Mouse (Mus musculus) layer of hippocampus, adult 2 months (tissue): ENCODE measurements around the gene Pop5. TPM values are rescaled to one million over a fixed set of nuclear protein-coding genes. Genes with fewer than 3 reads are reported as not detected.

Experiments used
- DNase-seq, 2 experiments: peaks; one replicate each; pipeline ENCODE4 v3.0.0; 2022; ENCODE audit warnings: low spot score in 2 of 2
- H3K27ac ChIP-seq: fragments of 200-600 bp; 2 replicates; pipeline ENCODE4 v1.8.1; 2022
- H3K4me3 ChIP-seq: fragments of 200-600 bp; 2 replicates; pipeline ENCODE4 v1.8.1; 2022; ENCODE audit warnings: mild to moderate bottlenecking
- CTCF ChIP-seq: fragments of 200-600 bp; conservative IDR thresholded peaks from 2 replicates; pipeline ENCODE4 v1.8.1; 2022; ENCODE audit warnings: antibody characterized with exemption, mild to moderate bottlenecking, moderate library complexity
- total RNA-seq, 2 experiments: library from RNA; stranded (reverse); gene quantifications; 2 replicates each; pipeline ENCODE4 v1.2.3; 2021

Gene Pop5
- total RNA-seq, 2 experiments from 2014 or later, result 103 to 104 TPM

DNA sequence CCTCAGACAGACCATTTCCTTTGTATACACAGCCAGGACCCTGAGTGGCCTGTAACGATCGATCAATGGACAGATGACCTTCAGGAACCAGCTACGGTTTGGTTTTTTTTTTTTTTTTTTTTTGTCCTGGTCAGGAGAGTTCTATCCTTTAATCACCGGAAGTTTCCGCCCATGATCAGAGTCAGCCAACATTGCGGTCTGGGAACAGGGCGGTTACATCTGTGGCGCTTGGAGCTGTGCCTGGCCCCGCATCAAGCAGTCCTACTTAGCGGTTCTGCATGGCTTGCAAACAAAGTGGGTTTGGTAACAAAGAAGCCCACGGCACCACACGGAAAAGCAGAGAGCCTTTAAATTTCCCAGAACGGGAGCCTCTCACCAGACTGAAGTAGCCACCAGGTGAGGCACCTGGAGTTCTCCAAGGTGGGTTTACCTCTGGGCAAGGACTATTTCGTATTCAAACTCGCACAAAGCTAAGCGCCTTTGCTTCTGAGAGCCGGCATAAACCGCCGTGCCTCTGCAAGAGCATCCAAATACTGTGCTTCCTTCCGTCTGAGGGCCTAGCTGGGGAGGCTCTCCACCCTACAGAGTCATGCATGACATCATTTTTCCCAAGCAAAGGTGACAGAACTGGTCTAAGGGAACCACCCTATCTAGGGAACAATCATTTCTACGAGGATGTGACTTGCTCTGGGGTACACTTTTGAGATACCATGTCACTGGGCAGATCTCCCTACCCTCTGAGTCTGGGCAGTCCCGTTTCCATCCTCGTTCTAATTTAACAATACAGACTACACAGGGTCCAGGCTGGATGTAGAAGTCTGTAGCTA, 31.7 kb upstream of the Pop5 start:
- Histone ChIP-seq H3K27ac (peak overlapping the region; percentile 66), H3K4me3 (peak overlapping the region; percentile 22; the same call in 1 of the 2 replicates)
- DNase-seq, result no peak
- TF ChIP-seq CTCF, result no peak

DNA sequence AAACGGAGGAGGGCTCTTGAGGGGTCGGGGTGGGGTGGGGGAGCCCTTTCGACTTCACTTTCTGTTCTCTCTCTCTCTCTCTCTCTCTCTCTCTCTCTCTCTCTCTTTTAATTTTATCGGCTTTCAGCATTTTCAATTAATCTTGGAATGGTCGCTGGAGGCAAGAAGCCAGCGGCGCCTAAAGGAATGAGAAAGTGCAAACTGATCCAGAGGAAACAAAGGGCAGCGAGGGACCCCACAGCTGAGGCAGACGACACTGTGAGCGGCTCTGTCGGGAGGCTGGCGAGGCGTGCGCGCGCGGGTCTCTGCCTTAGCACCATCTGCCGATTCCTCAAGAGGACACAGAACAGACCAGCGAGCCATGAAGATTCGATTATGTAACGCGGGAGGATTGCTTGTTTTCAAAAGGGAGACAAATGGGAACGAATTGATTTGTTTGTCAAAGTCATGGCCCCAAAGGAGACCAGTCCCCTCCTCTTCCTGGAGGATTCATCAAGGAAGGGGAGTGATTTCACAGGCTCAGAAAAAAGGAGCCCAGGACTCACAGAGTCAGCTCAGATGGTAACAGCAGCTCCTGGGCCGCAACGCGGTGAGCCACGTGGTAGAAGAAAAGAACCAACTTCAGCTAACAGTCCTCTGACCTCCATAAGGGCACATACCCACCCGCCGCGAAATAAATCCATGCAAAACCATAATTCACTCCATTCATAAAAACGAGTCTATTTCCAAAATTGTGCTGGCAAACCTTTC, 30.9 kb upstream of the Pop5 start:
- peak in 1 of 2 experiments; percentile 51 for DNase-seq
- TF ChIP-seq CTCF, result no peak
- H3K4me3 ChIP-seq, result peak overlapping the region; percentile 41
- H3K27ac ChIP-seq, result peak overlapping the region; percentile 66

DNA sequence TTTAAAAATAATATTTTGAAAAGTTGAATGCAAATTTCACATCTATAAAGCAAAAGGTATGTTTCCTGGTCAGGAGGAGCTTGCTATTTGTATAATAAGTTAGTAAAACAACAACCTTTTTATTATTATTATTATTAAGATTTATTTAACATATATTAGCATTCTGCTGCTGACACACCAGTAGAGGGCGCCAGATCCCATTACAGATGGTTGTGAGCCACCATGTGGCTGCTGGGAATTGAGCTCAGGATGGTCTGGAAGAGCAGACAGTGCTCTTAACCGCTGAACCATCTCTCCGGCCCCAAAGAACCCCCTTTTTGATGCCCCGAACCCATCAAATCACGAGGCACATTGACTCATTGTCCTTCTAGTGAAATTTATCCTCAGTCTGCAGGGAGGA, 28.4 kb upstream of the Pop5 start:
- peak; percentile 69 for TF ChIP-seq CTCF
- DNase-seq, result no peak
- no peak overlapping the region for H3K4me3 ChIP-seq
- peak overlapping the region; percentile 73 for H3K27ac ChIP-seq

DNA sequence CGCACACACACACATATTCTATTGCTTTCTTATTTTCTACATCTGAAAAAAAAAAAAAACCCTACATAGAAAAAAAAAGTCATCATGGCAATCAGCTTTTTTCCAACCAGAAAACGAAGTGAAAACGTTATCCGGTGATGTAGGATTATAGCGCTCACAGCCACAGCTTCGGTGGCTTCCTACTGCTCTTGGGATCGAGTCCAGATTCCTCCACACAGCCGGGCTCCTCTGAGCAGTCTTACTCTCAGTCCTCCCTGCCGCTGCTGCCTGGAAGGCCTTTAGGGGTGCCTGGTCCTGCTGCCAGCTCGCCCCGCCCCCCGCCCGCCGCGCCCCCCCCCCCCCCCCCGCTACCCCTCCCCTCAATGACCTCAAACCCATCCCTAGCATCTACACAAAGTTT, 27.7 kb upstream of the Pop5 start:
- Histone ChIP-seq H3K27ac (peak overlapping the region; percentile 73; the same call in 1 of the 2 replicates), H3K4me3 (no peak overlapping the region)
- DNase-seq, result no peak
- no peak for TF ChIP-seq CTCF

DNA sequence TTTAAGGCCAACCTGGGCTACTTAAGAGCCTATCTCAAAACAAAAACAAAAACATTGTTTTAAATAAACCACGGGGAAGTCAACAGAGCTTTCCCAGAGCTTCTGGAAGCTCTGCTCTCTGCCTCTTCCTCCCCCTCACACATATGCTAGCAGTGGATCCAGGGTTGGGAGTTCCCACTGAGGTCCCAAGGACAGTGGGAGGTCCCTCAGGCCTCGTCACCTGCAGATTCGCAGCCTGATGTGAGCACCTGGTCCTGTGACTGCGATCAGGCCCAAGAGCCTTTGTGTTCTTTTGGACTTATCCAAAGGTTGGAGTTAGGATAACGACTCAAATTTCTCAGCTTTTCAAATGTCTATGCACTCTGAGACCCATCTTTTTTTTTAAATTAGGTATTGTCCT, 27.0 kb upstream of the Pop5 start:
- Histone ChIP-seq H3K4me3 (no peak overlapping the region), H3K27ac (peak overlapping the region; percentile 73)

DNA sequence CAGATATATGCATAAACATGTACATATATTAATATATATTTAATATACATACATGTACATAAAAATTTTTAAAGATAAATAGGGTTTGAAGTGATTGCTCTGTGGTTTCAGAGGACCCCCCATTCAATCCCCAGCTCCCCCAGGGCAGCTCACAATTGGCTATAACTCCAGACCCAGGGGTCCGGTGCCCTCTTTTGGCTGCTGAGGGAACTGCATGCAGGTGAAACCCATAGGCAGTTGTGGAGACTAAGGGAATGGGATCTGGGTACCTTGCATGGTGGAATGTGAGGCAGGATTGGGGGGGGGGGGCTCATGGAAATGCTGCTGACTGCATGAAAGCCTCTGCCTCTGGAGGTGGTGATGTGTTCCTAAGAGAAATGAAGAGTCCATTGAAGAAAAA, 25.3 kb upstream of the Pop5 start:
- DNase-seq, result no peak
- Histone ChIP-seq H3K27ac (no peak overlapping the region), H3K4me3 (no peak overlapping the region)
- TF ChIP-seq CTCF, result peak; percentile 75

More for the DNA sequence above, 27.0 kb upstream of the Pop5 start:
- DNase-seq, result no peak
- TF ChIP-seq CTCF, result no peak

DNA sequence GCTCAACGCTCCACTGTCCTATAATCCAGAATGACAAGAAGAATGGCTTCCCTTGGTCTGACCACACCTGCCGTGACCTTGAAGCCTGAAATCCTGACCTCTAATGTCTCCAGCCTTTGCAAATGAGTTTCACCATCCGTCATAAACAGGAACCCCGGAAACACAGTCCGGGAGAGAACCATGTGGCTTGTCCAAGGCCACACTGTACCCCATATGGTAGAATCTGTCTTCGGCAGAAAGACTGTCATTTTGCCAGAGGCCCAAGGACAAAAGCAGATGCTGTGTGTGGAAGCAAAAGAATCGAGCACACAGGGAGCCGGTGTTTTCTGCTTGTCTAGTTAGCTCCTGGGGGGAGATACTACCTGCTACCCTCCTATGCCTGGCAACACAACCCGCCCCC, 23.2 kb upstream of the Pop5 start:
- no peak for DNase-seq

DNA sequence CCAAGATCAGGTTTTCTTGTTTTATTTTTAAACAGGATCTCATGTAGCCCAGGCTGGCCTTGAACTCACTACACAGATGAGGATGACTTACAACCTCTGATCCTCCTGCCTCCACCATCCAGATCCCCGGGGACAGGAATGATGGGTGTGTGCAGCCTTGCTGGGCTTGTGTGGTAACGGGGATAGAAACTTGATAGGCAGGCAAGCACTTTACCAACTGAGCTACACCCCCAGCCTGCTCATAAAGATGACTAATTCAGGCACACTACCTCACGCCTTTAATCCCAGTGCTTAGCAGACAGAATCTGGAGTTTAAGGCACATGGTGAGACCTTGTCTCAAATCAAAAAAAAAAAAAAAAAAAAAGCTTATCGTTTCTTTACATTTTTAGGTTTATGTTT, 22.8 kb upstream of the Pop5 start:
- DNase-seq, result no peak
- H3K27ac ChIP-seq, result peak overlapping the region; percentile 54; the same call in 1 of the 2 replicates
- H3K4me3 ChIP-seq, result no peak overlapping the region
- no peak for TF ChIP-seq CTCF

More for the DNA sequence above, 23.2 kb upstream of the Pop5 start:
- no peak overlapping the region for H3K4me3 ChIP-seq
- peak overlapping the region; percentile 54; the same call in 1 of the 2 replicates for H3K27ac ChIP-seq
- TF ChIP-seq CTCF, result no peak

DNA sequence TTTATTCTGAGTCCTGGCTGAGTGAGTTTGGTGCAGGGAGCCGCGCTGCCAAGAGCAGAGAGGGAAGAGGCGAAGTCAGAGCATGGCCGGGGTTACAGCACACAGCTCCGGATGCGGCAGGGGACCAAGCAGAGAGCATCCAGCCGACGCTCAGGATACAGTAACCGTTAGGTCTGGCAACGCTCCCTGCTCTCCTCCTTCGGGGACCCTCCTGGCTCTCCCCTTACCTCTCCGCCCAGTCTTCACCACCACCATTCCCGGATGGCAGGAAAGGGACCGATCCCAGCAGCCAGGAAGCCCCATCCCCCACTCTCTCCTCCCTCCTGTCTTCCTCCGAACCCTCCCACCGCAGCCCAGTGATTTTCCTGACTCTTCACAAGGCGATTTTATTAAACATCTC, 20.8 kb upstream of the Pop5 start:
- H3K27ac ChIP-seq, result peak overlapping the region; percentile 94
- DNase-seq, result no peak
- H3K4me3 ChIP-seq, result peak overlapping the region; percentile 61
- no peak for TF ChIP-seq CTCF

DNA sequence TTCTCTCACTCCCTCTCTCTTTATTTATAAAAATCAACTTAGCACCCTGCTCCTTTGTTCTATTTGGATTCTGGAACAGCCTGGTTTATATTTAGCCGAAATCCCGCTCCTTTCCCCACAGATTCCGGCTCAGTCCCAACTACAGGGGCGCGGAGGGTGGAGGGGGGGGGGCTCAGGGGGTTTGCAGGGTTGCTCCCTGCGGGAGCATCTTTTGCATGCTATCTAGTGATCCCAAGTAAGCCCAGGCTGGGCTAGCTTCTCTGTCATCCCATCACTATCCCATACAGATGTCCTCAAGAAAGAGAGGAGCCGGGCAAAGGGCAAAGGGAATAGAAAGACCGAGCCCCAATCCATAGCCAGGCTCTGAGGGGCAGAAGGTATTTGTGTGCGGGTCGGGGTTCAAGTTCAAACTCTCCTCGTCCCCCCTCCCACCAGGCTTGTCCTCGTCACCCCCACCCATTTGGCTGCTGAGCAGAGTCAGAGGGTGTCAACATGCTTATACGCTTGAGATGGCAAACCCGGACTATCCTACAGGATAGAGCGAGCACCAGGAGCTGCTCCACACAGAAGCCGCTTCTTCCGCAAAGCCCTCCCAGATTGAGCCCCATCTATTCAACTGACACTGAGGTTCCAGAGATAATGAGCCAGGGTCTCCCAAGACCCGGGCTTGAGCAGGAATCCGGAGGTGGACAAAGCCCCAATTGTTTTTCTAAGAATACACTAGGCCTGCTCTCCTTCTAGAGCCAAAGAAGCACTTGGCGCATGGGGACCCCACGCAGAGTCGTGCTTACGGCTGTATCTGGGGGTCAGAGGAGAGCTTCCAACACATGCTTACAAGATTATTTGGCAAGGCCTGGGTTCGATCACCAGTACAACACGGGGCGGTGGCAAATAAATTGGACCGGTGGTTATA, 20.1 kb upstream of the Pop5 start:
- no peak for DNase-seq

DNA sequence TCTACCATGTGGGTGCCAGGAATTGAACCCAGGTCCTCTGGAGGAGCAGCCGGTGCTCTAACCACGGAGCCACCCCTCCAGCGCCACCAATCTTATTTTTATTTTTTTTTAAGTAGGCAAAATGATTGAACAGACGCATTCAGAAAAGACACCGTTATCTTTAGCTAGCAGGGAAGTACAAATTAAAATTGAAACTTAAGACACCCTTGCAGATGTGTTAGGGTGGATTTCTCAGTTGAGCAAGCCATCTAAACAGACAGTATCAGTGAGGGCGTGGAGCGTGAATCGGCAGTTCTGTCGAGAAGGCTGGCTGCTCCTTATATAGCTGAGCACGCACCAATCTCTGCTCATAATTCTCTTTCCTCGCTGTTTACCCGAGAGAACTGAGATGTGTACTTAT, 17.6 kb upstream of the Pop5 start:
- no peak for TF ChIP-seq CTCF
- Histone ChIP-seq H3K27ac (no peak overlapping the region), H3K4me3 (no peak overlapping the region)
- DNase-seq, result no peak

More for the DNA sequence above, 20.1 kb upstream of the Pop5 start:
- H3K4me3 ChIP-seq, result peak overlapping the region; percentile 61
- H3K27ac ChIP-seq, result peak overlapping the region; percentile 94
- no peak for TF ChIP-seq CTCF

DNA sequence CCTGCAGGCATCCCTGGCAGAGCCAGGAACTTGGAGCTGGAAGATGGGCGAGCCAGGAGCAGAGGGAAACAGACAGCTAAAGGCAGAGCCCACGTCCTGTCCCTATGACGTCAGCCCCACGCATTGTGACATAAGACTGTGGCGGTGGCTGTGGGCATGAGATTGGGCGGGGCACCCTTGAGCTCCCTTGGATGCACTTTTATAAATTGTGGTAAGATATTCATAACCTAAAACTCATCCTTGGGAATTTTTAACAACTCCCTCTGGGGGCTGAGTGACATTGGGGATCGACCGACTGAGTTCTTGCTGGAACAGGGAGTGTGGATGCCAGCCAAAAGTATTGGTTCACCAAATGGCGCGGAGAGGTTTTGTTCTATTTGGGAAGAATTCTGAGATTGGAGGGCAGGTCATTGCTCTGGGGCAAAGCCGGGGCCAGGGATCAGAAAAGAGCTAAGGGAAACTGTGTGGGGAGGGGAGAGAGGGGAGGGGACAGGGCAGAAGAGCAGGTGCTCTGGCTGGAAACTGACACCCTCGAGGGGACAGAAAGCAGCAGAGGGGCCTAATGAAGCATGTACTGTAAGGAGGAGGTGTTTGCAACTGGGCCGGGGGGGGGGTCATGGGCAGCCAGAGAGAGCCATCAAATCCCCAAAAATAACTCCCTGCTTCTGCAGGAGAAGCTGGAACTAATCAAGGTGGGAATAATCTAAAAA, 14.6 kb upstream of the Pop5 start:
- peak overlapping the region; percentile 57 for H3K27ac ChIP-seq
- TF ChIP-seq CTCF, result no peak
- peak in 1 of 2 experiments; percentile 55 for DNase-seq
- H3K4me3 ChIP-seq, result no peak overlapping the region
